Mouse (Mus musculus): Measurements from ENCODE around the gene Myo18a.

GRCm38 (mm10) chr11:77901366-77901765 is 138.3 kb downstream of the Myo18a start:
- TF ChIP-seq CTCF (IDR thresholded peaks at IDR 0.05; ENCODE audit: borderline replicate concordance, extremely low read depth, insufficient read depth, insufficient read length) (no peak), POLR2A (IDR thresholded peaks at IDR 0.05; ENCODE audit: borderline replicate concordance, extremely low read depth, insufficient read depth, insufficient read length, poor library complexity, severe bottlenecking) (no peak)
